In genomic region chr16:96191531-96192506, GRCm38 (mm10) we compare ENCODE assay signal across 8 mouse cellular contexts. TPM values are rescaled to one million over a fixed set of nuclear protein-coding genes. Genes with fewer than 3 reads are reported as not detected.
DNase-seq lines count a peak whose midpoint lies in the region; ATAC-seq and TF ChIP-seq lines count a peak whose summit lies in the region.

Gene Lca5l (minus strand): TSS chr16:96192271.

- peak within 1 kb of the TSS; percentile 67 for H3K4me3 ChIP-seq in cortical plate, adult 2 months (ENCODE audit: insufficient read depth, low read length)
- H3K4me3 ChIP-seq in megakaryocyte, embryonic 14.5 days (replicated peaks): peak within 1 kb of the TSS; percentile 96

- TF ChIP-seq POLR2A in cortical plate, adult 2 months (IDR thresholded peaks at IDR 0.05; ENCODE audit: extremely low read depth, insufficient read depth, low read length): peak; percentile 88

- peak; percentile 99 for DNase-seq in gastrocnemius, adult 8-10 months (ENCODE audit: low spot score in 2 of 2)
- DNase-seq in hindlimb bud, embryonic 11.5 days (ENCODE audit: extremely low spot score, low read depth, low spot score): peak; percentile 95
- DNase-seq in left cerebral cortex, adult 8-10 months (ENCODE audit: low spot score in 2 of 2): peak; percentile 98
- peak; percentile 99 to 100 for DNase-seq in right cerebral cortex, postnatal 10 days (ENCODE audit: low spot score in 2 of 2)
- DNase-seq in urinary bladder, postnatal 25 days (ENCODE audit: low spot score): peak; percentile 100

- no peaks in the 10 kb centered on the region for H3K36me3 ChIP-seq in megakaryocyte, embryonic 14.5 days (replicated peaks; ENCODE audit: low read length)

- peak; percentile 90 for ATAC-seq in activated CD4-positive, CD25-positive, alpha-beta regulatory T cell, adult 4 months

- peak within 1 kb of the TSS; percentile 86 for H3K27ac ChIP-seq in cortical plate, adult 2 months (ENCODE audit: insufficient read depth, low read length)

- H3K27me3 ChIP-seq in megakaryocyte, embryonic 14.5 days (replicated peaks): peaks cover 36% of the 10 kb centered on the region

- TF ChIP-seq CTCF in cortical plate, adult 2 months (IDR thresholded peaks at IDR 0.05; ENCODE audit: extremely low read depth, insufficient read depth, low read length): no peak

- H3K9me3 ChIP-seq in megakaryocyte, embryonic 14.5 days: peaks cover 14% of the 10 kb centered on the region

- H3K4me1 ChIP-seq in cortical plate, adult 2 months (ENCODE audit: control insufficient read depth, insufficient read depth, low read length): no peaks in the 10 kb centered on the region
- H3K4me1 ChIP-seq in megakaryocyte, embryonic 14.5 days: peaks cover 14% of the 10 kb centered on the region

RNA-seq across cellular contexts. Expression of gene Lca5l, which starts in this region (rescaled TPM):
- under 1 TPM in 1 of 2 experiments, not detected in 1; 0.13 TPM for polyA plus RNA-seq in activated CD4-positive, CD25-positive, alpha-beta regulatory T cell, adult 4 months (2017; shearing (Covaris generic))
- polyA plus RNA-seq in cortical plate, adult 2 months (2012; rRNA removed): 3.2 and 3.5 TPM in 2 replicates
- under 1 TPM; 0.32 to 0.54 (median 0.41) TPM for total RNA-seq in gastrocnemius, adult 8-10 months (2022)
- total RNA-seq in left cerebral cortex, adult 8-10 months (2022): 1 to 10 TPM; 1.5 to 2.0 (median 1.8) TPM
- polyA plus RNA-seq in megakaryocyte, embryonic 14.5 days (2012; ENCODE audit: insufficient read depth, low replicate concordance): 1.0 TPM in 1 of 2 replicates, not detected in the other

Comparison
In these comparisons a context has a peak if more than half of its experiments do, and no peak if none do; other contexts are left out.
1. Peak in every context shown above with its lines: DNase-seq, ATAC-seq, H3K4me3 ChIP-seq and H3K27ac ChIP-seq.
2. Peak in ATAC-seq in activated CD4-positive, CD25-positive, alpha-beta regulatory T cell, adult 4 months; RNA of the gene not detected or under 1 TPM.
3. Peak in DNase-seq in gastrocnemius, adult 8-10 months; RNA of the gene not detected or under 1 TPM.